Mouse (Mus musculus) kidney, adult 2 months (tissue): Measurements from ENCODE around the gene Scgb1a1. TPM values are rescaled to one million over a fixed set of nuclear protein-coding genes. Genes with fewer than 3 reads are reported as not detected.

Source experiments
- DNase-seq: peaks from one replicate; pipeline ENCODE4 v3.0.0; 2021
- H3K27ac ChIP-seq: fragments of 200-500 bp; 2 replicates; pipeline ENCODE4 v1.5.1; 2012; ENCODE audit warnings: low read depth, low read length, control low read depth, inconsistent platforms; ENCODE audit not compliant: insufficient read depth
- H3K27me3 ChIP-seq: fragments of 200-500 bp; replicated peaks from 2 replicates; pipeline ENCODE4 v1.6.1; 2012; ENCODE audit warnings: mild to moderate bottlenecking, moderate library complexity, low read length, inconsistent platforms; ENCODE audit not compliant: control insufficient read depth, insufficient read depth
- H3K36me3 ChIP-seq: fragments of 200-500 bp; 2 replicates; pipeline ENCODE4 v1.6.1; 2012; ENCODE audit warnings: mild to moderate bottlenecking, moderate library complexity, low read length, inconsistent platforms; ENCODE audit not compliant: control insufficient read depth, insufficient read depth
- H3K4me1 ChIP-seq: fragments of 200-500 bp; 2 replicates; pipeline ENCODE4 v1.6.1; 2011; ENCODE audit warnings: low read length; ENCODE audit not compliant: control insufficient read depth, insufficient read depth
- H3K4me3 ChIP-seq: fragments of 200-500 bp; 2 replicates; pipeline ENCODE4 v1.5.1; 2011; ENCODE audit warnings: mild to moderate bottlenecking, low read depth, low read length, control low read depth; ENCODE audit not compliant: insufficient read depth
- CTCF ChIP-seq: fragments of 200-500 bp; conservative IDR thresholded peaks from 2 replicates; pipeline ENCODE4 v1.5.1; 2011; ENCODE audit warnings: low read depth, mild to moderate bottlenecking, control low read depth, low read length, moderate library complexity, mixed read lengths; ENCODE audit not compliant: insufficient read depth, insufficient read length
- POLR2A ChIP-seq: fragments of 200-500 bp; IDR thresholded peaks from one replicate; pipeline ENCODE4 v1.6.1; 2011; ENCODE audit warnings: low read depth, low read length, control low read depth
- WGBS: fragments of 180-500 bp; shearing (Covaris S2); methylation state at CpG from one replicate; pipeline ENCODE4 v1.1.7; 2018; 5-methylcytosine and 5-hydroxymethylcytosine counted together
- polyA plus RNA-seq: library from polyadenylated mRNA; depleted of rRNA; stranded (reverse); fragments of >200 nt; gene quantifications from 2 replicates; pipeline ENCODE4 v1.2.3, GENCODE M21; 2012

Scgb1a1 gene
- polyA plus RNA-seq, 1 experiment, result 0.22 TPM

DNA sequence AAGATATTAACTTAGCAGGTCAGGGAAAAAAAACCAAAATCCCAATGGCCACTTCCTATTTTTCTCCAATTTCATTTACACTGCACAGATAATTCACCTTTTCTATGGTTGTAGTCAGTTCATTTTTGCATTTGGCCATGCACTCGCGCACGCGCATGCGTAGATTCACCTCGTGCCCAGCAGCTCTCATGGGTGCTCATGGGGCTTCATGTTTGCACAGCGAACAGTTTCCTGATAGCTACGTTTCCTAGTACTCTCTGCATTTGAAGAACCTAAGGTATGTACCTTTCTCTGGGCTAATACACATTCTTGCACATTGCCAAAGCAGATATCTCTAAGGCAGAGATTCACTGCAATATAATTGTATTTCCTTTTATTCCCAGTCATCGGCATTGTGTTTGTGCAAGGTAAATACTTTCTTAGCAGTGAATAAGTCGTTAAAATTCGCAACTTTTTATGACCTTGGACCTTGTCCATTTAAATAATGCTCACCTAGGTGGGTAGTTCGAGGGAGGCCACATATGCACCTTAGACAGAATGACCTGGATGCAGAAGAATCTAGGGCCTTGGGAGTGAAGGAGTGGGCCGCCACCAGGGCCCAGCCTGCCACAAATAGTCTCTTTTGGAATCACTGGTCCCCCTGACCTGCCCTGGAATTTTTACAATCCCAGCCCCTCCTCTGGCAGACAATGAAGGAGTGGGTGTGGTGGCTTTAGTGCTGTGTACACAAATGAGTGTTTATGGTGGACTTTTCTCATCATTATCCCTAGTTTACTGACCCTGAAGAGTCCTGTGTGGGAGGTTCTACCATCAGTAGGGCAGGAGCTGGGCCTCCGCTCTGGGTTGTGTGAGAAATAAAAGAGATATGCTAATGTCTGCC, 6.2 kb downstream of the Scgb1a1 start:
- H3K27me3 ChIP-seq, result no peaks in the 10 kb centered on the region
- TF ChIP-seq CTCF (no peak), POLR2A (no peak)
- peaks cover 2% of the 10 kb centered on the region; the same call in 1 of the 2 replicates for H3K4me1 ChIP-seq
- H3K36me3 ChIP-seq, result no peaks in the 10 kb centered on the region
- no peak overlapping the region for H3K4me3 ChIP-seq
- no peak for DNase-seq
- H3K27ac ChIP-seq, result no peak overlapping the region
- WGBS, result 86% methylated on average over 14 of the region's 14 CpGs

GRCm38 (mm10) chr19:9079916-9080315, 7.8 kb downstream of the Scgb1a1 start:
- no peak overlapping the region for H3K27ac ChIP-seq
- peaks cover 2% of the 10 kb centered on the region; the same call in 1 of the 2 replicates for H3K4me1 ChIP-seq
- H3K4me3 ChIP-seq, result no peak overlapping the region
- no peak for TF ChIP-seq CTCF
- no peak for TF ChIP-seq POLR2A
- no peaks in the 10 kb centered on the region for H3K36me3 ChIP-seq
- 61% methylated on average over 7 of the region's 7 CpGs for WGBS
- H3K27me3 ChIP-seq, result no peaks in the 10 kb centered on the region
- DNase-seq, result no peak

GRCm38 (mm10) chr19:9076982-9077660, 10.6 kb downstream of the Scgb1a1 start:
- TF ChIP-seq POLR2A (no peak), CTCF (no peak)
- peak; percentile 54 for DNase-seq
- H3K27ac ChIP-seq, result no peak overlapping the region
- H3K4me3 ChIP-seq, result no peak overlapping the region
- no peaks in the 10 kb centered on the region for H3K27me3 ChIP-seq
- peaks cover 6% of the 10 kb centered on the region; the same call in 1 of the 2 replicates for H3K4me1 ChIP-seq
- H3K36me3 ChIP-seq, result no peaks in the 10 kb centered on the region
- WGBS, result 44% methylated on average over 4 of the region's 4 CpGs

GRCm38 (mm10) chr19:9076035-9076434, 11.7 kb downstream of the Scgb1a1 start:
- H3K4me3 ChIP-seq, result no peak overlapping the region
- H3K27me3 ChIP-seq, result no peaks in the 10 kb centered on the region
- H3K27ac ChIP-seq, result no peak overlapping the region
- TF ChIP-seq POLR2A (no peak), CTCF (no peak)
- no peaks in the 10 kb centered on the region for H3K36me3 ChIP-seq
- peaks cover 6% of the 10 kb centered on the region; the same call in 1 of the 2 replicates for H3K4me1 ChIP-seq
- 94% methylated on average over 3 of the region's 3 CpGs for WGBS
- DNase-seq, result no peak

DNA sequence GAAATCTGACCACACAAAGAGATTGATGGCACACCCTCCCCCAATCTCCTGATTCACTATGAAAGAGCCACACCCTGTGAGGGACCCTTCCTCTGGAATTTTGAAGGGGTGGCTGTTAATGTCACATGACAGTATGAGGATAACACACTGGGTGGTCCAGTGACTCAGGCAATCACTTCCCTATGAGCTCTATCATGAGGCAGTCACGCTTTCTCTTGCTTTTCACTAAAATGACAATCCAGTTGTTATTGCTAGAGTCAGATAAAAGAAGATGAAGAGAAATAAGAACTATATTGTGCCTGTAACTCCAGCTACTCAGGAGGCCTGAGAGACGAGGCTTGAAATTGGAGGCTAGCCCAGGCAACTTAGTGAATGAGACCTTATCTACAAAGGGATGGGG, 12.2 kb downstream of the Scgb1a1 start:
- H3K27ac ChIP-seq, result no peak overlapping the region
- WGBS, result 98% methylated on average over 2 of the region's 2 CpGs

GRCm38 (mm10) chr19:9074424-9074823, 13.3 kb downstream of the Scgb1a1 start:
- Histone ChIP-seq H3K27ac (peak overlapping the region; percentile 92), H3K4me1 (peaks cover 6% of the 10 kb centered on the region; the same call in 1 of the 2 replicates), H3K36me3 (no peaks in the 10 kb centered on the region), H3K27me3 (no peaks in the 10 kb centered on the region), H3K4me3 (no peak overlapping the region)
- DNase-seq, result no peak
- no peak for TF ChIP-seq CTCF
- TF ChIP-seq POLR2A, result no peak
- WGBS, result 72% methylated on average over 4 of the region's 4 CpGs

More for the DNA sequence above, 12.2 kb downstream of the Scgb1a1 start:
- Histone ChIP-seq H3K27me3 (no peaks in the 10 kb centered on the region), H3K4me3 (no peak overlapping the region), H3K4me1 (peaks cover 6% of the 10 kb centered on the region; the same call in 1 of the 2 replicates), H3K36me3 (no peaks in the 10 kb centered on the region)
- DNase-seq, result no peak
- TF ChIP-seq CTCF (no peak), POLR2A (no peak)

GRCm38 (mm10) chr19:9073776-9074411, 13.9 kb downstream of the Scgb1a1 start:
- Histone ChIP-seq H3K36me3 (no peaks in the 10 kb centered on the region), H3K4me1 (peaks cover 6% of the 10 kb centered on the region; the same call in 1 of the 2 replicates), H3K27ac (peak overlapping the region; percentile 92), H3K27me3 (no peaks in the 10 kb centered on the region), H3K4me3 (no peak overlapping the region)
- 65% methylated on average over 12 of the region's 12 CpGs for WGBS
- DNase-seq, result peak; percentile 60
- no peak for TF ChIP-seq POLR2A
- no peak for TF ChIP-seq CTCF
